Mouse (Mus musculus) adrenal gland, postnatal 0 days (tissue): Measurements from ENCODE around the gene Gdf15. TPM values are rescaled to one million over a fixed set of nuclear protein-coding genes. Genes with fewer than 3 reads are reported as not detected.

ENCODE experiments used
- polyA plus RNA-seq: library from polyadenylated mRNA; unstranded; fragments of >200 nt; fragmentation: Nextera tagmentation; extraction: Ambion mirVana; gene quantifications from 2 replicates; pipeline ENCODE4 v1.2.1, GENCODE M21; 2015

Gdf15 gene
- polyA plus RNA-seq, result 0.72 and 1.8 TPM in 2 replicates

DNA sequence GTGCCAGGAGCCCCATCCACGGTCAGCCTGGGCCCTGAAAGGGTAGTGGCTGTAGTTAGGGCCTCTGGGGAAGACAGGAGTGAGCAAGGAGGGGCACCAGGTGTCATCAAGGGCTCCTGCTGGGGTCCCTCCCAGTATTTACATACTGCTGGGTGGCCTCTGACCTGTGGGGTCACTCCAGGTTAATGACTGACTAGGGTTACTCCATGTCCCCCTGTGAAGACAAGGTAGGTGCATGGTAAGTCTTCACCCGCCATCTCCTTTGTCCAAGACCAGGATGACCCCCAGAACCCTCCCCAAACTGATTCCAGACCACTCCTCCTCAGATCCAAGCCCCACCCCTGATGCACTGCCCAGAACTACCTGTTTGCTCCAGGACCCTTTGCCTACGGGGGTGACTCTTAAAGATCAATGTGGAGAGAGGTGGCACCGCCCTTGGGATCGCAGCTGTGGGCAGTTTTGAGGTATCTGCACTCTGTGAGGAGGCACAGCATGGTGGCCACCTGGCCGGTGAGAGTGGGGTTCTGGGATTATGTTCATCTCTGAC is at the start of gene Gdf15:
Gene Gdf15 (minus strand): TSS at position 111 of the 547 bp plus-strand sequence.

DNA sequence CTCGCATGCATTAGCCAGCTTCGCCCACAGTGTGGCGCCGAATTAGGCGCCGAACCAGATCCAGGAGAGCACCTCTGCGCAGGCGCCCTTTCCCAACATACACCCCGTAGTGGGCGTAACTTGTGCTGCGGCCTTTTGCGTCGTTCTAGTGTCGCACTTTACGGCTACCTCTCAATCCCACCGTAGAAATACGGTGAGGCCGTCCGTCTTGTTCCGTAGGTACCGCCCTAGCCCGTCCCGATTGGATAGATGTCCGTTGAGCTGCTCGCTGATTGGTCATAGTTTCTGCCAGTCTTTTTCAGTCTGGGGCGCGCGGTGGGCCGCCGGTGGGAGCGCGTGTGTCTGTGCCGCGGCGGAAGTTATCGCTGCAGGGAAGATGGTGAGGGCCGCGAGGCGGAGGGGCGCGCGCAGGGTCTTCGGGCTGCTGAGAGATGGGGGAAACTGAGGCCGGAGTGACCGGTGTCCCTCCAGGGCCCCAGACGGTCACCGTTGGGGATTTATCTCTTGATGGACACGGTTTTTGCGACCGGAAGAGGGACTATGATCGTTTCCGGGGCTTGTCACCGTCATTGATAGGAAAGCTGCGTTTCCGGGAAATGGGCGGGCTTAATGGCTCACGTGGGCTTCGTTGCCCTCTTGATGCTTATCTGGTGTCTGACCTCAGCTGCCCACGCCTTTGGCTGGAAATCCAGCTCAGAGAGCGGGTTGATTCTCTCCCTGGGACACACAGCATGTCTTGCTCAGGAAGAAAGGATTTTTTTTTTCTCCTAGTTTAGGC is 41.0 kb upstream of the Gdf15 start, which contains the start of gene Lsm4:
Gene Lsm4 (plus strand): TSS at position 170 of the 778 bp plus-strand sequence.

DNA sequence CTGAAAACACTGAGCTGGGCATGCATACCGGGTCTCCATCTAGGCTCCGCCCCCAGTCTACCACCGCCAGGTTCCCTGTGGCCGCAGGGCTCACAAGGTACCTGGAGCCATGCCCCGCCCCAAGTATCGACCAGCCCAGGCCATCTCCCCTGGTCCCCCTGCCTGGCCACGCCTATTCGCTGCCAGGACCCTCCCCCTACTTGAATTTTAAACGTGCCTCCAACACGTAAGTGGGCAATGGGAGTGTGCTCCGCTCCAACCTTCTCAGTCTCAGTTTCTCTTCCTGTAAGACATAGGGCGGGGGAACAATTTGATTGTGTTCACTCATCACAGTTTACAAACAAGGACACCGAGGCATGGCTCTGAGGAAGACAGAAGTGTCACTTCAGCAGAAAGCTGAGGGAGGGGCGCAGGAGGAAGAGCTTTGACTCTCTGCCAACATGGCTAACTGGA is 28.0 kb upstream of the Gdf15 start, which contains the start of gene Pgpep1:
Gene Pgpep1 (minus strand): TSS at position 116 of the 453 bp plus-strand sequence.

DNA sequence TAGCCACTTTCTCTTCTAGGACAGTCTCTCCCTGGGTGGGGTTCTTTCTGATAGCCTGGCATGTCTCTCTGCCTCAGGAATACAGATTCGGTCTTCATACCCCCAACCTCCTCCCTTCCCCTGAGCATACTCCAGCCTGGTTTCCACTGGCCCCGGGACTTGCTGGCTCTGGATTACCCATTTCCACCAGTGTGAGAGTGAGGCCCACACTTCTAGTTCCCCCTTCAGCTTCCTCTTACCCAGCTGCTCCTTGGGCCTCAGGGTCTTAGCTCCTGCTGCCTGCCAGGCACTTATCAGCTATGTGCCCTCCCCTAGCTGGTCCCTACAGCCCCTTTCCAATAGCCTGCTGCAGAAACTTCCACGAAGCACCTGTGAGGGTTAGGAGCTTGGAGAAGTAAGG is 16.4 kb downstream of the Gdf15 start, which contains the start of gene Lrrc25:
Gene Lrrc25 (plus strand): TSS at position 262 of the 400 bp plus-strand sequence.

DNA sequence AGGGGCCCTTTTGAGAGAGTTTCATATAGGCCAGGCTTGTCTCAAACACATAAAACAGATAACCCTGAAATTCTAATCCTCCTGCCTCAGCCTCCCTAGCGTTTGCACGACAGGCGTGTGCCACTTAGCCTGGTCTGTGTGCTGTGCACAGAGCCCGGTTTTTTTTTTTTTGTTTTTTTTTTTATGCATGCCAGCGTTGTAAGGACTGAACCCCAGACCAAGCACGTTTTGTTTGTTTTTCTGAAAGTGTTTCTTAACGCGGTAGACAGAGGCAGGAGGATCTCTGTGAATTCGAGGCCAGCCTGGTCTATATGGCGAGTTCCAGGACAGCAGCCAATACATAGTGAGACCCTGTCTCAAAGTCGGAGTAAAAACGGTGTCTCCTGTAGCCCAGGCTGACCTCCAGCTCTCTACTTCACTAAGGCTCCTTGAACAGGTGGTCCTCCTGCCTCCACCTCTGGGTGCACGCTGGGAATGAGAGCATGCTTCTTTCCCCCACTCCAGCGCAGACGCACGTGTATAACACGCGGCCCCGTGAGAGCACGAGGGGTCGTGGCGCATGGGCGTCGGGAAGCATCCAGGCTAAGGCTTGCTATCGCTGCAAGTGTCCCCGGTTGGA is 23.4 kb downstream of the Gdf15 start, which contains the start of gene Ssbp4:
Gene Ssbp4 (minus strand): TSS at position 124 of the 619 bp plus-strand sequence.

DNA sequence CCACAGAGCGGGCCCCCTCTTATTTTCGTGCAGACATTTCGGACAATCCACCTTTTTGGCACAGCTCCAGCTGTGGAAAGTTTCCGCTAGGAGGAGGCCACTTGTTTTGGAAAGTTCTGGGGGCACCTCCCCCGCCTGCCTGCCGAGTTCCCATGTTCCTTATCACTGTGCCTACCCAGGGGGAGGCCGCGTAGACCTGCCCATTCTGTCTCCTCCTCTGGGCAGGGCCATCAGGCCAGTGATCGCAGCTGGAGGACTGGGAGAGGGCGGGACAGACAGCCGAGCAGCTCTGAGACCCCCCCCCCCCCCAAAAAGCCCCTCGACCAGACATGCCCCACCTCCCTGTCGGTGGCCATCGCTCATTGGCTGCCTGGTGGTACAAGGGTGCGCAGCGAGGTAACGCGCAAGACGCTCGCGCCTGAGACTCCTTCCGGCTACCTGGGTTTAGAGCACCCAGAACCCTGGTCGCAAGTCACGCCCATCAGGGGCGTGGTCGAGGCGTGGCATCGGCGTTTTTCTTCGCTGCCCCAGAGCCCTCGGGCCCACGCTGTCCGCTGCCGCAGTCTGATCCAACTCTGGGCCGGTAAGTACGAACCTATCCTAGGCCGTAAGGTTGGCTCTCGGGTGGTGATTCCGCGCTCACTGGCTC is 38.2 kb downstream of the Gdf15 start, which contains the start of gene Isyna1:
Gene Isyna1 (plus strand): TSS at position 413 of the 649 bp plus-strand sequence.

Other genes with a start within 250 kb of the Gdf15 start
- gene Crtc1, start 192.9 kb downstream of the Gdf15 start, polyA plus RNA-seq, result 11.4 and 13.8 TPM in 2 replicates
- gene Klhl26, start 155.5 kb downstream of the Gdf15 start, polyA plus RNA-seq, result 14.9 and 21.4 TPM in 2 replicates
- gene Tmem59l, start 145.1 kb downstream of the Gdf15 start, polyA plus RNA-seq, result 12.5 and 16.1 TPM in 2 replicates
- 0.79 and 2.8 TPM in 2 replicates for gene Crlf1, start 139.3 kb downstream of the Gdf15 start, polyA plus RNA-seq
- gene Rex1bd, start 125.7 kb downstream of the Gdf15 start, polyA plus RNA-seq, result 186 and 214 TPM in 2 replicates
- 813 and 866 TPM in 2 replicates for gene Uba52, start 121.7 kb downstream of the Gdf15 start, polyA plus RNA-seq
- 271 and 313 TPM in 2 replicates for gene Fkbp8, start 104.7 kb downstream of the Gdf15 start, polyA plus RNA-seq
- gene Kxd1, start 104.5 kb downstream of the Gdf15 start, polyA plus RNA-seq, result 62.6 and 81.0 TPM in 2 replicates
- gene Ell, start 93.0 kb downstream of the Gdf15 start, polyA plus RNA-seq, result 10.6 and 15.9 TPM in 2 replicates
- 85.1 and 85.8 TPM in 2 replicates for gene Isyna1, start 38.1 kb downstream of the Gdf15 start, polyA plus RNA-seq
- gene Ssbp4, start 23.6 kb downstream of the Gdf15 start, polyA plus RNA-seq, result 127 and 131 TPM in 2 replicates
- 4.8 and 5.1 TPM in 2 replicates for gene Lrrc25, start 16.3 kb downstream of the Gdf15 start, polyA plus RNA-seq
- 45.9 and 87.4 TPM in 2 replicates for gene Pgpep1, start 27.9 kb upstream of the Gdf15 start, polyA plus RNA-seq
- gene Lsm4, start 40.8 kb upstream of the Gdf15 start, polyA plus RNA-seq, result 186 and 193 TPM in 2 replicates
- gene Jund, start 66.5 kb upstream of the Gdf15 start, polyA plus RNA-seq, result 136 and 140 TPM in 2 replicates
- gene Iqcn, start 71.0 kb upstream of the Gdf15 start, polyA plus RNA-seq, result 0.04 and 0.05 TPM in 2 replicates
- 0.17 and 0.50 TPM in 2 replicates for gene Gm3336, start 86.1 kb upstream of the Gdf15 start, polyA plus RNA-seq
- 0.05 and 0.72 TPM in 2 replicates for gene Pde4c, start 91.3 kb upstream of the Gdf15 start, polyA plus RNA-seq
- gene Rab3a, start 122.2 kb upstream of the Gdf15 start, polyA plus RNA-seq, result 62.7 and 85.6 TPM in 2 replicates
- gene Mpv17l2, start 128.5 kb upstream of the Gdf15 start, polyA plus RNA-seq, result 97.0 and 178 TPM in 2 replicates
- 28.8 and 38.7 TPM in 2 replicates for gene Pik3r2, start 144.3 kb upstream of the Gdf15 start, polyA plus RNA-seq
- gene Mast3, start 172.6 kb upstream of the Gdf15 start, polyA plus RNA-seq, result 7.7 and 11.8 TPM in 2 replicates
- 0.18 and 0.20 TPM in 2 replicates for gene Il12rb1, start 176.0 kb upstream of the Gdf15 start, polyA plus RNA-seq
- 7.9 TPM in 2 replicates for gene Arrdc2, start 207.3 kb upstream of the Gdf15 start, polyA plus RNA-seq
- gene Kcnn1, start 230.8 kb upstream of the Gdf15 start, polyA plus RNA-seq, result 0.49 and 1.3 TPM in 2 replicates
- gene Ccdc124, start 241.5 kb upstream of the Gdf15 start, polyA plus RNA-seq, result 63.0 and 64.4 TPM in 2 replicates